Mouse (Mus musculus): ENCODE measurements around the gene Cercam. TPM values are rescaled to one million over a fixed set of nuclear protein-coding genes. Genes with fewer than 3 reads are reported as not detected.
"Not testable (repeated sequence)": the region's sequence is repeated elsewhere in the genome, so short reads cannot be mapped to it uniquely, and the experiment has no call there.

Cercam gene
- polyA plus RNA-seq, 1 experiment, result 39.2 TPM

- TF ChIP-seq POLR2A (IDR thresholded peaks at IDR 0.05; ENCODE audit: borderline replicate concordance, extremely low read depth, insufficient read depth, insufficient read length, poor library complexity, severe bottlenecking) (no peak), CTCF (IDR thresholded peaks at IDR 0.05; ENCODE audit: borderline replicate concordance, extremely low read depth, insufficient read depth, insufficient read length) (no peak)
- DNase-seq (ENCODE audit: low read depth), result no peak
Measured at GRCm38 (mm10) chr2:29879191-29879590, 10.2 kb downstream of the Cercam start.

GRCm38 (mm10) chr2:29879964-29880830, 11.2 kb downstream of the Cercam start:
- no peak for DNase-seq (ENCODE audit: low read depth)
- TF ChIP-seq CTCF (IDR thresholded peaks at IDR 0.05; ENCODE audit: borderline replicate concordance, extremely low read depth, insufficient read depth, insufficient read length) (no peak), POLR2A (IDR thresholded peaks at IDR 0.05; ENCODE audit: borderline replicate concordance, extremely low read depth, insufficient read depth, insufficient read length, poor library complexity, severe bottlenecking) (no peak)

- DNase-seq (ENCODE audit: low read depth), result not testable (repeated sequence)
Measured at GRCm38 (mm10) chr2:29886659-29887292, 17.8 kb downstream of the Cercam start.

GRCm38 (mm10) chr2:29889066-29889944, 20.3 kb downstream of the Cercam start, which contains the start of gene Odf2:
Odf2 (plus strand) TSS chr2:29889221.
- TF ChIP-seq CTCF (IDR thresholded peaks at IDR 0.05; ENCODE audit: borderline replicate concordance, extremely low read depth, insufficient read depth, insufficient read length) (no peak), POLR2A (IDR thresholded peaks at IDR 0.05; ENCODE audit: borderline replicate concordance, extremely low read depth, insufficient read depth, insufficient read length, poor library complexity, severe bottlenecking) (peak; percentile 55; the same call in 1 of the 2 replicates)
- DNase-seq (ENCODE audit: low read depth), result peak; percentile 99

- peak; percentile 28; the same call in 1 of the 2 replicates for TF ChIP-seq CTCF (IDR thresholded peaks at IDR 0.05; ENCODE audit: borderline replicate concordance, extremely low read depth, insufficient read depth, insufficient read length)
- 0 out of 2 replicates have a peak, but pooled peaks have one; percentile 12 for TF ChIP-seq POLR2A (IDR thresholded peaks at IDR 0.05; ENCODE audit: borderline replicate concordance, extremely low read depth, insufficient read depth, insufficient read length, poor library complexity, severe bottlenecking)
- DNase-seq (ENCODE audit: low read depth), result peak; percentile 92
Measured at GRCm38 (mm10) chr2:29889991-29890833, 21.2 kb downstream of the Cercam start.

DNA sequence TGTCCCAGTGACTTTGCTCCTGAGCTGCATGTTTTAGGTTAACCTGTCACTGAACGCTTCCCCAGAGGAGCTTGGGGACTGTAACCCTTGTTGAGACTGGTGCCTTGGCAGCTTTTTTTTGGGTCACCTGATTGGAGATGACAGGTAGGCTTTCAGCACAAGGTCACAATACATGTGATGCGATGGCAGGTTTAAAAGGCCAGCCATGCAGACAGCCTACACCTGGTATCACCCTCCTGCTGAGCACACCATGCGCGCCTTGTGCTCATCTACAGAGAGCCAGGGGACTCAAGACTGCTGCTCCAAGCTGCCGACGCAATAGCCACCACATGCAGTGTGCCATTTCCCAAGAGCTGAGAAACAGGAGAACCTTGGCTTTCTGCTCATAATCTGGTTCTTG, 22.8 kb downstream of the Cercam start:
- DNase-seq (ENCODE audit: low read depth), result no peak
- TF ChIP-seq POLR2A (IDR thresholded peaks at IDR 0.05; ENCODE audit: borderline replicate concordance, extremely low read depth, insufficient read depth, insufficient read length, poor library complexity, severe bottlenecking) (no peak), CTCF (IDR thresholded peaks at IDR 0.05; ENCODE audit: borderline replicate concordance, extremely low read depth, insufficient read depth, insufficient read length) (no peak)

DNA sequence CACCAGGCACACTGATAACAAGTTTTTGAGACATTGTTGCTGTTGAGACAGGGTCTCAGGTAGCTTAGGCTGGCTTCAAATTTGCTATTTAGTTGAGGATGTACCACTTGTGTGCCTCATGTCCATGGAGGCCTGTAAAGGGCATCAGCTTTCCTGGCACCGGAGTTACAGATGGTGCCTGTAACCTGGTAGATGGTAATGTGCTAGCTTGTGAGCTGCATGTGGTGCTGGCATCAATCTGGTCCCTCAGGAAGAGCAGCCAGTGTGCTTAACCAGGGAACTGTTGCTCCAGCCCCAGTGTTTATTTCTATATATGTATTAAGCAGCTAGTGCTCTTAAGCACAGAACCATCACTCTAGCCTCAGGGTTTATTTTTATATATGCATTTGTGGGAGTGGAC, 27.1 kb downstream of the Cercam start:
- DNase-seq (ENCODE audit: low read depth), result no peak
- no peak for TF ChIP-seq POLR2A (IDR thresholded peaks at IDR 0.05; ENCODE audit: borderline replicate concordance, extremely low read depth, insufficient read depth, insufficient read length, poor library complexity, severe bottlenecking)
- no peak for TF ChIP-seq CTCF (IDR thresholded peaks at IDR 0.05; ENCODE audit: borderline replicate concordance, extremely low read depth, insufficient read depth, insufficient read length)

DNA sequence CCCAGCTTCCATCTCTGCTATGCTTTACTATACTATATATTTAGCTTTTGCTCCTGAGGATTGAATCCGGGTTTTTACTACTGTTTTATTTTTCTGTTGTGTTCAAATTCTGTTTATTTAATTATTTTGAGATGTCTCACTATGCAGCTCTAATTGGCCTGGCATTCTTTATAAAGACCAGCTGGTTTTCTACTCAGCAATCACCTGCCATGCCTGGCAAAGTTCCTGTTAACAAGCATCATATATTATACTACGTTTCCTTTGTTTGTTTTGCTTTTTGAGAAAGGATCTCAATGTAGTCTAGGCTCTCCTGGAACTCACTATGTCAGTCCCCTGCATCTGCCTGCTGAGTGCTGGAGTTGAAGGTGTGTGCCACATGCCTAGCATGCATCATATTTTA, 28.4 kb downstream of the Cercam start:
- DNase-seq (ENCODE audit: low read depth), result peak; percentile 40
- TF ChIP-seq POLR2A (IDR thresholded peaks at IDR 0.05; ENCODE audit: borderline replicate concordance, extremely low read depth, insufficient read depth, insufficient read length, poor library complexity, severe bottlenecking) (no peak), CTCF (IDR thresholded peaks at IDR 0.05; ENCODE audit: borderline replicate concordance, extremely low read depth, insufficient read depth, insufficient read length) (no peak)

DNA sequence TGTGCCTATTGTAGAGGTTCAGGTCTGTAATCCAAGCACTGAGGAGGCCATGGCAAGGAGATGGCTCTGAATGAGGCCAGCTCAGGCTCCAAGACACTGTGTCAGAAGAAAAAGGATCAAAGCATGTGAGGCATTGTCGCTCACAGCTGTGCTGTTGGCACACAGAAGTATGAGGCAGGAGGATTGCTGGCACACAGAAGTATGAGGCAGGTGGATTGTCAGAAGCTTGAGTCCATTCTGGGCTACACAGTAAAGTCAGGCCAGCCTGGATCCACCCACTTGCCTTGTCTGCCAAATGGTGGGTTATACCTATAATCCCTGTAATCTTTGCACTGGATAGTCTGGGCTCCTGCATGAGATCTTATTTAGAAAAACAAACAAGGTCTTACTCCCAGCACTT, 29.1 kb downstream of the Cercam start:
- peak; percentile 41 for DNase-seq (ENCODE audit: low read depth)
- no peak for TF ChIP-seq POLR2A (IDR thresholded peaks at IDR 0.05; ENCODE audit: borderline replicate concordance, extremely low read depth, insufficient read depth, insufficient read length, poor library complexity, severe bottlenecking)
- no peak for TF ChIP-seq CTCF (IDR thresholded peaks at IDR 0.05; ENCODE audit: borderline replicate concordance, extremely low read depth, insufficient read depth, insufficient read length)

- TF ChIP-seq POLR2A (IDR thresholded peaks at IDR 0.05; ENCODE audit: borderline replicate concordance, extremely low read depth, insufficient read depth, insufficient read length, poor library complexity, severe bottlenecking) (no peak), CTCF (IDR thresholded peaks at IDR 0.05; ENCODE audit: borderline replicate concordance, extremely low read depth, insufficient read depth, insufficient read length) (no peak)
- no peak for DNase-seq (ENCODE audit: low read depth)
Measured at GRCm38 (mm10) chr2:29902194-29902593, 33.2 kb downstream of the Cercam start.

- not testable (repeated sequence) for DNase-seq (ENCODE audit: low read depth)
Measured at GRCm38 (mm10) chr2:29908171-29908570, 39.2 kb downstream of the Cercam start.

All from brain, embryonic 14.5 days (tissue).